Mouse (Mus musculus) heart, postnatal 0 days (tissue): ENCODE data around the gene Trim56. TPM values are rescaled to one million over a fixed set of nuclear protein-coding genes. Genes with fewer than 3 reads are reported as not detected.

ENCODE experiments used
- ATAC-seq: fragments of 200-750 bp; cut with Nextera tagmentation; 2 replicates; pipeline ENCODE4 v1.8.0; 2017; ENCODE audit warnings: low read depth, moderate number of reproducible peaks, moderate library complexity; ENCODE audit not compliant: insufficient read depth
- DNase-seq: peaks from one replicate; pipeline ENCODE4 v3.0.0-alpha.2; 2016; ENCODE audit warnings: low spot score
- H3K27ac ChIP-seq: fragments of 300-500 bp; sonication (generic); 2 replicates; pipeline ENCODE4 v1.5.1; 2014; ENCODE audit warnings: low read depth, mild to moderate bottlenecking
- H3K27me3 ChIP-seq: fragments of 300-500 bp; sonication (generic); 2 replicates; pipeline ENCODE4 v1.6.1; 2014; ENCODE audit warnings: low read length, mixed read lengths; ENCODE audit not compliant: control insufficient read depth, insufficient read depth
- H3K36me3 ChIP-seq: fragments of 300-500 bp; sonication (generic); replicated peaks from 2 replicates; pipeline ENCODE4 v1.6.1; 2014; ENCODE audit warnings: low read length, mixed read lengths; ENCODE audit not compliant: control insufficient read depth, insufficient read depth
- H3K4me1 ChIP-seq: fragments of 300-500 bp; sonication (generic); 2 replicates; pipeline ENCODE4 v1.6.1; 2014; ENCODE audit warnings: antibody characterized with exemption; ENCODE audit not compliant: control insufficient read depth, insufficient read depth
- H3K4me2 ChIP-seq: fragments of 300-500 bp; sonication (generic); 2 replicates; pipeline ENCODE4 v1.6.1; 2014; ENCODE audit warnings: low read depth, mild to moderate bottlenecking, low read length, moderate library complexity
- H3K4me3 ChIP-seq: fragments of 300-500 bp; sonication (generic); 2 replicates; pipeline ENCODE4 v1.5.1; 2014; ENCODE audit warnings: low read depth, low read length
- H3K9ac ChIP-seq: fragments of 300-500 bp; sonication (generic); replicated peaks from 2 replicates; pipeline ENCODE4 v1.6.1; 2014; ENCODE audit warnings: low read depth, low read length, mixed read lengths
- H3K9me3 ChIP-seq: fragments of 300-500 bp; sonication (generic); replicated peaks from 2 replicates; pipeline ENCODE4 v1.6.1; 2016; ENCODE audit warnings: low read length; ENCODE audit not compliant: control insufficient read depth
- CTCF ChIP-seq: IDR thresholded peaks from 2 replicates; pipeline ENCODE4 v1.5.1; 2016; ENCODE audit warnings: antibody characterized with exemption, control low read depth, low read depth
- EP300 ChIP-seq: IDR thresholded peaks from 2 replicates; pipeline ENCODE4 v1.6.1; 2016; ENCODE audit warnings: antibody characterized with exemption, low read depth
- WGBS: fragments of 180-500 bp; shearing (Covaris S2); extraction: QIAGEN DNeasy Blood & Tissue Kit; methylation state at CpG from one replicate; pipeline ENCODE4 v1.1.7; 2014; 5-methylcytosine and 5-hydroxymethylcytosine counted together
- polyA plus RNA-seq: library from polyadenylated mRNA; unstranded; fragments of >200 nt; fragmentation: Nextera tagmentation; extraction: Ambion mirVana; gene quantifications from 2 replicates; pipeline ENCODE4 v1.2.1, GENCODE M21; 2015
- total RNA-seq: library from RNA; depleted of rRNA; stranded (reverse); fragments of >200 nt; gene quantifications from 2 replicates; pipeline ENCODE4 v1.2.3, GENCODE M21; 2014; ENCODE audit warnings: low replicate concordance

The Trim56 gene
- total and polyA plus RNA-seq, 2 experiments from 2014 or later = 4.9 to 15.1 TPM

DNA sequence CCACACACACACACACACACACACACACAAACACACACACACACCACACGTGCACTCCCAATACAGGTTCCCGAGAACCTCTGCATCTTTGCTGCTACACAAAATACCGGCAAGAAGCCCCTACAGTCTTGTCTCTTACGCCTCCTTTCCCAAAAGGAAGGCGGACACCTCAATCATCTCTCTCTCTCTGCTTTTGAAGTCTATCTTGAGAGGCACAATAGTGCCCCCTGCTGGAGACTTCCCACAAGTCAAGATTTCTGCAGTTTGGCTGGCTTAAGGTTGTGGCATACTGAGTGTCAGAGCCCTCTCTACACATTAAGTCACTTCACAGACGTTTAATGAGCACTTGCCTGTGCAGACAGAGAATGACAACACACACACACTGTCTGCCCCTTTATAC is 9.0 kb downstream of the Trim56 start:
- Histone ChIP-seq H3K9ac (no peak overlapping the region), H3K4me2 (peak overlapping the region; percentile 32), H3K4me1 (0 out of 2 replicates have a peak, but pooled peaks cover 9% of the 10 kb centered on the region), H3K36me3 (0 out of 2 replicates have a peak, but pooled peaks cover 5% of the 10 kb centered on the region), H3K27me3 (no peaks in the 10 kb centered on the region), H3K9me3 (no peaks in the 10 kb centered on the region), H3K27ac (no peak overlapping the region), H3K4me3 (no peak overlapping the region)
- DNase-seq = peak; percentile 67
- WGBS = 3% methylated on average over 6 of the region's 6 CpGs
- TF ChIP-seq EP300 = no peak
- TF ChIP-seq CTCF = peak; percentile 91
- peak; percentile 28; the same call in 1 of the 2 replicates for ATAC-seq

DNA sequence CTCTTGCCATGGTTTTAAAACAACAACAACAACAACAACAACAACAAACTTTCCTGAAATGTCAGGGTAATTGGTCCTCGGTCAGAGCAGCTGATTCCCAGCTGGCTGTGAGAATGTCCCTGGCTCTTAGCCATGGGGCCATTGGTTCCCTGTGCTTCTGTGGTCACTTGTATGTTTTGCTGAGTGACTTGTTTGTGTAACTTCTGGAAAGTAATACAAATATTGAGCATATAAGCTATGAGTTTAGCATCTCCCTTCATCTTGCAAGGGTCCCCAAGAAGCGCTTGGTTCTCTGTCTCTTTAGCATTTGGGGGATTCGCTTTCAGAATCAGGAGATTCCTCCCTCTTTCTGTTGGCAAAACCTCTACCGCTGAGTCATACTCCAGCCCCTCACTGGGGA is 9.6 kb downstream of the Trim56 start:
- H3K9me3 ChIP-seq = no peaks in the 10 kb centered on the region
- 0 out of 2 replicates have a peak, but pooled peaks cover 5% of the 10 kb centered on the region for H3K36me3 ChIP-seq
- TF ChIP-seq CTCF (no peak), EP300 (no peak)
- H3K27me3 ChIP-seq = no peaks in the 10 kb centered on the region
- H3K27ac ChIP-seq = no peak overlapping the region
- no peak for DNase-seq
- 0 out of 2 replicates have a peak, but pooled peaks cover 9% of the 10 kb centered on the region for H3K4me1 ChIP-seq
- H3K9ac ChIP-seq = no peak overlapping the region
- no peak overlapping the region for H3K4me2 ChIP-seq
- no peak for ATAC-seq
- WGBS = 62% methylated on average over 4 of the region's 4 CpGs
- no peak overlapping the region for H3K4me3 ChIP-seq

DNA sequence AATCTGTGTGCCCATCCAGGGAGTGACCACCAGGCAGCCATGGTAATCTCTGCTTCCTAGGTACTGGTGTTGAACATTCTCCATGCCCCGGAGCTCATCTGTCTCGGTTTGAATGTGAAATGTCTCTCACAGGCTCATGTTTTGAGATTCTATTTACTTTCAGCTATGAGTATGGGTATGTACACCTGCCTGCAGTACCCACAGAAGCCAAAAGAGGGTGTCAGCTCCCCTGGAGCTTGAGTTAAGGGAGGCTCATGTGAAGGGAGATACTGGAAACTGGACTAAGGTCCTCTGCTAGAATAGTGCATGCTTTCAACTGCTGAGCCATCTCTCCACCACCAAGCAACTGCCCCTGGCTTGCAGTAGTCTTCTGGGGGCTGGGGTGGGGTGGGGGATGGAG is 12.0 kb downstream of the Trim56 start:
- Histone ChIP-seq H3K4me3 (no peak overlapping the region), H3K36me3 (no peaks in the 10 kb centered on the region), H3K4me1 (0 out of 2 replicates have a peak, but pooled peaks cover 9% of the 10 kb centered on the region), H3K4me2 (no peak overlapping the region), H3K9me3 (no peaks in the 10 kb centered on the region), H3K27me3 (no peaks in the 10 kb centered on the region), H3K27ac (no peak overlapping the region), H3K9ac (no peak overlapping the region)
- DNase-seq = no peak
- ATAC-seq = no peak
- 89% methylated on average over 2 of the region's 2 CpGs for WGBS
- no peak for TF ChIP-seq EP300
- TF ChIP-seq CTCF = no peak

DNA sequence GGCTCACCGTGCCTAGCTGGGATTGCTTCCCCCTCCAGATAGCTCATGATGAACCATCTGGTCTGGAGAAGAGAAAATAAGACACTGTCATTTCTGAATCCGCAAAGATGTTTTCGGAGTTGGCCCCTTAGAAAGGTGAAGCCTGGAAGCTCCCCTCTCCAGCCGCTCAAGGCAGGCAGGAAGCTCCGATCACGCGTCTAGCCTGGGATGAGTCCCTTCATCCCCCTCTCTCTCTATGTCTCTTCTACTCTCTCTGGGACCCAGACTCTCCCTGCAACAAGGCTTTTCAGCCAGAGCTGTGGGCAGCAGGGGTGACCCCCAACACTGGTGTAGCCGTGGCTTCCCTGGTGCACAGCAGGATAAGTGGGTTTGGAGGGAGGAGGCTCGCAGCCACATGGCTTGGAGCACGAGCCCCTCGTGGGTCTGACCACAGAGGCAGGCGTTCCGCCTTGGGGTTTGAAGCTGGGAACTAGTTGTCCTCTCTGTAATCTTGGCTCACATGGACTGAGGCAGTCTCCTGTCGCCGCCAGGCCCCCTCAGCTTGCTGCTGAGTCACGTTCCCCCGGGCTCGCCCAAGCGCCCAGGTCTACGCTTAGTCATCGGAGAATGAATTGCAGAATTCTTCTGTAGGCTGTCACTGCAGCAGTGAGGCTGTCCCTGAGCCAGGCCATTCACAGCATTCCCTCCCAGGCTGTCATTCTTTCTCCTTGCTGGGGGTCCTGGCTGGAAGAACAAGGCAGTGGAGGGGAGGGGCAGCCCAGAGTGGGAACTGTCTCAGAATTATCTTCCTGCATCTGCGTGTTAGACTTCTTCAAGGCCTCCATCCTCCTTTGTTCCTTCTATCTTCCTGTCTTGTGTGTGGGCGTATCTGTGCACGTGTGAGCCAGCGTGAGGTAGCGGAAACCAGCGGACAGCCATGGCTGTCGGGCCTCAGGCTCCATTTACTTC is 13.2 kb downstream of the Trim56 start:
- Histone ChIP-seq H3K27me3 (no peaks in the 10 kb centered on the region), H3K9ac (0 out of 2 replicates have a peak overlapping the region, but pooled peaks have one; percentile 33), H3K36me3 (no peaks in the 10 kb centered on the region), H3K4me2 (peak overlapping the region; percentile 17; the same call in 1 of the 2 replicates), H3K9me3 (no peaks in the 10 kb centered on the region), H3K4me3 (no peak overlapping the region), H3K4me1 (0 out of 2 replicates have a peak, but pooled peaks cover 9% of the 10 kb centered on the region), H3K27ac (peak overlapping the region; percentile 48)
- peak; percentile 73 for DNase-seq
- TF ChIP-seq CTCF = no peak
- peak; percentile 32; the same call in 1 of the 2 replicates for TF ChIP-seq EP300
- ATAC-seq = peak; percentile 75
- WGBS = 43% methylated on average over 28 of the region's 28 CpGs

DNA sequence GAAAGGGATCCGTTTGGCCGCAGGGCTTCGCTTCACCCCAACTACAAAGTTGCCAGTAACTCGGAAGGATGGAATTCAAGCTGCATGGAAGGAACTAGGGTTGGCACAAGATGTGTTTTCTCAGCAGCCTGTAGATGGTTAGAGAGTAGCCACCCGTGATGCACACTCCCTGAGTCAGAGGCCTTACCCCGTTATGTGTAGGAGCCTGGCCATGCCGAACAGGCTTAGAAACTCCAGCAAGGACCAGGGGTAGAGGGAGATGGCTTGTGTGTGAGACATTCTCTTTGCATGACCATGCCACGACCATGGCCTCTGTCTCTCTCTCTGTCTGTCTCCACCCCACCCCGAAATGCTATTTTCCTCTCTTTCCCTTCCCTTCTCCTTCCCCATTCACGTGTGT is 13.9 kb downstream of the Trim56 start:
- Histone ChIP-seq H3K9ac (no peak overlapping the region), H3K4me3 (no peak overlapping the region), H3K4me2 (no peak overlapping the region), H3K27ac (no peak overlapping the region), H3K36me3 (no peaks in the 10 kb centered on the region), H3K27me3 (no peaks in the 10 kb centered on the region), H3K9me3 (no peaks in the 10 kb centered on the region), H3K4me1 (0 out of 2 replicates have a peak, but pooled peaks cover 9% of the 10 kb centered on the region)
- ATAC-seq (no peak), DNase-seq (no peak)
- WGBS = 69% methylated on average over 10 of the region's 10 CpGs
- TF ChIP-seq EP300 (no peak), CTCF (no peak)
